Mouse (Mus musculus) ovary, adult 18-20 months (tissue): ENCODE measurements around the gene Zdhhc14.

Experiments used
- DNase-seq: peaks from one replicate; pipeline ENCODE4 v3.0.0; 2022; ENCODE audit warnings: low spot score, mixed read lengths

Zdhhc14 gene

DNA sequence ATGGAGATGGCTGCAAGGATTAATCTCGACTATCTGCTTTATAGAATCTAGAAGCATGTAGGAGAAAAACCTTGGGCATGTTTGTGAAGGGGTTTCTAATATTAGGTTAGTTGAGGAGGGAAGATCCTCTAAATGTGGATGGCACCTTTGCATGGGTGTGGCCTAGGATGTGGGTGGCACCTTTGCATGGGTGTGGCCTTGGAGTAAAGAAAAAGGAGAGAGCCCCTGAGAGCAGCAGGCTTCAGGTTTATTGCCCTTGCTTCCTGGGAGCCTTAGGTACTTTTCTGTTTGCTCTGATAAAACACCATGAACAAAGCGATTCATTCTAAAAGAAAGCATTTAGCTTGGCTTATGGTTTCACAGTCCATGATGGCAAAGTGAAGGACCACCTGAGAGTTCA lies 62.2 kb downstream of the Zdhhc14 start:
- DNase-seq: no peak

DNA sequence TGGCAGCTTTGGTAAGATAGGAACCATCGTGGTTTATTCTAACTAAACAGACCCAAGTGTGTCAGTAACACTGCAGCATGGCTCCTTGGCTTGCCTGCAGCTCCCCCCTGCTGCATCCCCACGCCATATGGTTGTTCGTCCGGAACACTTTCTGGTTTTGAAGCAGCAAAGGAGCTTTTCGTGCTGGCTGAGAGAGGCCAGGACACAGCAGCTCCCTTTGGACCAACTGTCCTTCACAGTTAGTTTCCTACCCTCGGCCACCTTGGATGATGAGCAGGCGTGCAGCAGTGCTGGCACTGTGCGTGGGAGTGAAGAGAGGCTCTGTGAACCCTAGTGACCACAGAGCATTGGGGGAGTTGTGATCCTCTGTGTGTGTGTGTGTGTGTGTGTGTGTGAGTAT lies 64.2 kb downstream of the Zdhhc14 start:
- DNase-seq: no peak

DNA sequence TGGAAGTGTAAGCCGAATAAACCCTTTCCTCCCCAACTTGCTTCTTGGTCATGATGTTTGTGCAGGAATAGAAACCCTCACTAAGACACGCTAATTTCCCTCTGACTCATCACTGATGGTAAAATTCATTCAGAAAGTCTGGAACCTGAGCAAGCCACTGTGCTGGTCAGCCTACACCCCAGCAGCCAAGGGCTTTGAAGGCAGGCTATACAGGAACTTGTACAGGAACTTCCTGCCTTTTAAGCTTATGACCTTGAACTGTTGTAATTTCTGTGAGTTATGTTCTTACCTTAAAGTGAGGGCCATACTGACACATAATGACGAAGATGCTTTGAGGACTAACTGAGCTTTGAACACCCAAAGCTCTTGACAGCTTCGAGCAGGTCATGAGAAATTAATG lies 67.9 kb downstream of the Zdhhc14 start:
- DNase-seq: no peak

DNA sequence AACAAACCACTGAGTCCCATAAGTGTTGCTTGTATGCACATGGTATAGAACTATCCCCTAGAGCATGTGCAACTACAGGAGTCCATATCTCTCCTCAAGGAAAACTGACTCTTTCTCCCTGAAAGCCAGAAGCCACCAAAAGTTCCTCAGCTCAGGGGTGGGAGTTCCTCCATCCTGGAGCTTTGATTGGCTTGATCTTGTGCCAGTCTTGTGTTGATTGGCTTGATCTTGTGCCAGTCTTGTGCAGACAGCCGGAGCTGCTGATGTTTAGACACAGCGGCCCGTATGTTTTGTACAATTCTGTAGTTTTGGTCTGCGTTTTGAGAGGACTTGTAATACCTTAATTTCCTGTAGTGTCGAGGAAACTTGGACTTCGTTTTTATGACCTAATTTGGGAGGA lies 70.8 kb downstream of the Zdhhc14 start:
- no peak for DNase-seq

DNA sequence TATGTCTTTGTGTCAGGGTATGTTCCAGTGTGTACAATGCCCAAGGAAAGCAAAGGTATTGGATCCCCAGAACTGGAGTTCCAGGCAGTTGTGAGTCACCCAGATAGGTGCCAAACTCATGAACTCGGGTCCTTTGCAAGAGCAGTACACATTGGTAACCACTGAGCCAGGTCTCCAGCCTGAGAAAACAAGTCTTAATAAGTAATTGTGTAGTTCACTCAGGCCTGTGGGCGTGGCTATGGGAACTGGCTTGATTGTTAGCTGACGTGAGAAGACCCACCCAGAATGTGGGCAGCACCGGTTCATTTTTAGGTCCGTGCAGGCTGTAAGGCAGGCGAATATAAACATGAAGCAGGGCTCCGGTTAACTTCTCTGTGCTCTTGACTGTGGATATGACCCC lies 73.6 kb downstream of the Zdhhc14 start:
- DNase-seq: no peak

DNA sequence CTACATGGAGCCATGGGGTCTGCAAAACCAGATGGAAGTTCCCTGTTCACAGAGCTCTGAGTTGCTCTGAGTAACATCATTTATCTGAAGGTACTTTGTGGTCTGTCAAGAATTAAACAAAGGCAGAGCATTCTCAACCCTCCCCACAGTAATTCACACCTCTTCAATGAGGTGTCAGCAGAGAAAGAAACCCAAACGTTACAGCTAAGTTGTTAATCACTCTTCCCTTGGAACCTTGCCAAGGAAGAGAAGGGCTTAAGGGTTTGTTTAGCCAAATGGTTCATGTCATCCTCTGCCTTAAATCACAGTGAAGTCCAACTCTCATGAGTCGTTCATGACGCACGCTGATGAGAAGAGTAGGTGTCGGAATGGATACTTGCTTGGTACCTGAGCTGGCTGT lies 75.6 kb downstream of the Zdhhc14 start:
- no peak for DNase-seq

DNA sequence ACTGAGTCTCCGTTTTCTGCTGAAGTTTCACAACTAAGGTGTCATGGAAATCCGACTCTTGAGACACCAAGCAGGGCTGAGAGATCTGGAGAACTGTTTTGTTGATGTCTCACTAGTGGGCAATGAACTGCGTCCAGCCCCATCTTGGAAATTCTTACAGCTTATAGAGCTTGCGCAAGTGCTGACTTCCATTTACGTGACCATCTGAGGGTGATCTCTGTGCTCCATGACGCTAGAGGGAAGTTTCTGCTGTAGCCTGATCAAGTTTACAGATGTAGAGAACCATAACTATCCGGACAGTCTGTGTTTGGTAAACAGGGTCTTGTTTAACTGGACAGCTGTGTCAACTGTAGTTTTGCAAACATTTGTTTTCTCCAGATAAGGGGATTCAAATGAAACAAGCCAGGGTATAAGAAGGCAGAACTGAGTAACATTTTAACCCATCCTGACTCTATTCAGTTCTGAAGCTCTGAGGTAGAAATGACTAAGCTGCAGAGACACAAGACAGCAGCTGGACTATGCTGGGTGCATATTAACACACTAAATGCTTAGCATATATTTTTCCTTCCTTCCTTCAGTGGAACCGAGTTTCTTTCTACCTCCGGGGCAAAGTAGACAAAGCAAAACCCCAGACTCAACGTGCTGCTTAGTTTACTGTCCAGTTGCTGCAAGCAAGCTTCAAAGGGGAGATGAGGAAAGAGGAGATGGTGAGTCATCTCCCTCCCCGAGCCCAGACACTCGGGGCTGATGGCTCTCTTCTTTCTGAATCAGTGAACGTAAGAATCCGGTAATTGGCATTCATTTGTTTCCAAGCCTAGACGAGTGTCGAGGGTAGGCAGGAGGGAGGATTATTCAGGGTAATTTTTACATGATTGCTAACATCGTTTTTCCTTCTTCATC lies 77.0 kb downstream of the Zdhhc14 start:
- no peak for DNase-seq

DNA sequence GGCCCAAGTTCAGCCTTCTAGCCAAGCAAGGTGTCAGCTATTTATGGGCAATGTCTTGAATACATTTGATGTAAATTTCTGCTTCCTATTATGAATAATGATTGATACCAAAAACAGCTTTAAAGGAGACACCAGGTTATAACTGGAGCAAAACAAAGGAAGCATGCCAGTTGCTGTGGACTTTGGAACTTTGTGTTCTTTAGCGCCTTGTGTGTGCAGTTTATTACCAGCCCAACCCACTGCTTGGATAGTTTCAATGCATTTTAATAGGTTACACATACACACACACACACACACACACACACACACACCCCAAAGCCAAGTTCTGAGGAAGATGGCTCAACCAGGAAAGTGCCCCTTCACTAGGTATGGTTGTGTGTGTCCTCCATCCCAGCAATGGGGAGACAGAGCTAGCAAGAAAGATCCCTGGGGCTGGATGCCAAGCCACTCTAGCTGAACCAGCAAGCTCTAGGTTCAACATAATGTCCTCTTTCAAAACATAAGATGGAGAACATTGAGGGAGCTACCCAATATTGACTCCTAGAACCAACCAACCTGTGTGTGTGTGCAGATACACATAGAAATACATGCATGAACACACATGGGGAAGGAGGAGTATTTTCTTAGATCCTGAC lies 79.9 kb downstream of the Zdhhc14 start:
- no peak for DNase-seq

DNA sequence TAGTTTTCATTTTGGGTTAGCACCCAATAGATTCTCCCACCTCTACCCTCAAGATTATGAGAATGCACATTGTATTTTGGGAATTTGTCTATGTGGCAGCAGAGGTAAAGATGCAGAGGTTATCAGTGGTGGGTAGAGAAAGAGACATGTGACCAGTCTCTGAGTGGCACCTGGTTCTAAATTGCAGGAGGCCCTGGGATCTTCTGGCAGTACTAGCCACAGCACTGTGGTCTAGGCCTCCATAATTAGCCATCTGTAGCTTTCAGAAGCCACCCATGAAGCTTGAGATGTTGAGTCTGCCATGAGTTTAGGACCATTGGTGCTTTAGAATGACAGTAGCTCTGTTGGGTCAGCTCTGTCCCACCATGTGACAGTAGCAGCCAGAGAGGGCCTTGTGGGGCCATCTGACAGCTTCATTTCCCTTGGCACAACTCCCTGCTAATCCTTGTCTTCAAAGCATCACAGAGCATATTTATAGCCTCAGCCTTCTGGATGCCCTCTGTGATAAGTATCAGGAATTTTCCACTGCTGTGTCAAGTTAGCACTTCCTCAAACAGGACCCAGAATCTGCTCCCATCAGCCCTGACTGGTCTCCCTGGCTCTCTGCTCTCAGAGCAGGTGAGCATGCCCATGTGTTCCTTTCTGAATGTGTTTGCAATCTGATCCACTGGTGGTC lies 80.5 kb downstream of the Zdhhc14 start:
- no peak for DNase-seq

DNA sequence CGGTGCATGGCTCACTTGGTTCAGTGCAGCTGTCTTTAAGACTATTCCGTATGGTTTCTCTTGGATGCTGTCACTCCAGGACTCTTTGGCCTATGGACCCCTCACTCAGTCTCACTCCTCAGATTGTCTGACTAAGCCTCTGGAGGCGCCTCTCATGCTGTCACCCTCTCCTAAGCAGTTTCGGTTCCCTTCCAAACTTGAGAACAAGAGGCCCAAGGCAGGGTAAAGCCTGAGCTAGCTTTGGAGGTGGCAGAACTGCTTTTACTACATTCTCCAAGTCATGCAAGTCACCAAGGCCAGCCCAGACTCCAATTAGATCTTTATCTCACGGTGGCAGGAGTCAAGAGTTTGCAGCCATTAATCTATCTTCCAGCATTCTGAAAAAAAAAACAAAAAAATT lies 82.3 kb downstream of the Zdhhc14 start:
- no peak for DNase-seq

DNA sequence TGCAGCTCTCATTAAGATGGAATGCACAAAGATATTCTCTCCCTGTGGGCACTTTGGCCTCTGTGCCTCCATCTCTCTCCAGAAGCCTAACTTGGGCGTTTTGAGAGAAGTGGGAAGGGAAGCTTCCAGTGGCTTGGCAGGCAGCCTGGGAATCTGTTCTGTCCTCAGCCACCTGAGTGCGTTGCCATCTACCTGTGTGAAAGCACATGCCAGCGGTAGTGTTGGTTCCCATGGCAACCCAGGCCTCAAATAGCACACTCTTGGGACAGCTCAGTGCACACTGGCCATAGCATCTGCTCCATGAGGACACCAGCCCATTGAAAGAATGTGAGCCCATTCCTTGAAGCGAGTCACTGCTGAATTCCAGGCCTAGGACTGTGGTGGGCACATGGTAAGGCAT lies 83.2 kb downstream of the Zdhhc14 start:
- no peak for DNase-seq

DNA sequence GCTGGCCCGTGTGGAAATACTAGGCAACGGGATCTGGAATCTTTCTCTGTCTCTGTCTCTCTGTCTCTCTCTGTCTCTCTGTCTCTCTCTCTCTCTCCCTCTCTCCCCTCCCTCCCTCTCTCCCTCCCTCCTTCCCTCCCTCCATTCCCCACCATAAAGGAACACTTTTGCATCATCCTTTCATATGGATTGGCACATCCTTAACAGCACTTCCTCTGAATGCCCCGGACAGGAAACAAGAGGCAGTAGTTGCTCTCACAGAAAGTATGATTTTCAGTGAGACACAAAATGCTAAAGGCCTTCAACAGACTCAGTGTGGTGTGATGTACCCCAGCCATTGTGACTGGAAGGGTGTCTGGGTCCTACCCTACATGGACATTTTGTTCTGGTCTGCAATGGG lies 89.9 kb downstream of the Zdhhc14 start:
- DNase-seq: no peak

DNA sequence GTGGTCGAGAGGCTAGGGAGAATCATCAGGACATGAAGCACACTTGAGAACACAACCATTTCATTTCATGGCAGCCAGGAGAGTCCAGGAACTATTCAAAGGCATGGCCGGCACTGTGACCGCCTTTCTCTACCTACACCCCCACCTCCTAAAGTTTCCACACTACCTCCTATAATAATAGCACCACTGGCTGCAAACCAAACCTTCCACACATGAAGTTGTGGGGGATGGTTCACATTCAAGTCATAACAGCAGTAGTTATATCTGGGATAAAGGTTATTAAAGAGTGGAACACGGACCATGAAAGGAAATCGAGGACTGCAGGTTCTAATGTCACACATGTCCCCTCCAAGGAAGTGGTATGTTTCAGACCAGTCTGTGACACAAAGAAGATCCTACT lies 90.6 kb downstream of the Zdhhc14 start:
- no peak for DNase-seq

DNA sequence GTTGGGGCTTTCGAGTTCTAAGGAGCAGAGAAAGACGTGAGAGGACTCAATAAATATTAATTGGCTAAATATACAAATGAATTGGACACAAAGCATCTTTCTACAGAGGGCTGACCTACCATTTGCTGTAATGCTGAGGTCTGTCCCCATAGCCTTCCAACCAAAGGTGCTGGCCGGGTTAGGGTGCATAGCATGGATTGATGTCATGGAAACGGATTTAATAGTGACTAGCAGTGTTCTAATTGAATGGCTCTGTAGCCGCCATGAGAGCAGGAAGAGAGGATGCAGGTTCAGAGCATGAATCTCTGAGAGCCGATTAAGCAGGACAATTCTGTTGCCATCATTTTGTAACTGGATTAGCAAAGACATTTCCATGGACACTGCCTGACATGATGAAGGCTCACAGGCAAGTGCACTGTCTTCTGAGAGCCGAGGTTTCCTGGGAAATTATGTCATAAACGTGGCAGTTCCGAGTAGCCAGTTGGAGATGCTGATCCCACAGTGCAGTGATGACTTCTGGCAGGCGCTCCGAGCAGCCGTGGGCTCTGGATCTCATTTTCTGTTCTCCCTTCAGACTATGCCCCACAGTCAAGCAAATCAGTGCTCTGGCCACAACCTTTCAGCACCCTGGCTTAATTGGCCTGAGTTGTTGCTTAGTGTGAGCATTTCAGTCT lies 91.3 kb downstream of the Zdhhc14 start:
- DNase-seq: no peak

DNA sequence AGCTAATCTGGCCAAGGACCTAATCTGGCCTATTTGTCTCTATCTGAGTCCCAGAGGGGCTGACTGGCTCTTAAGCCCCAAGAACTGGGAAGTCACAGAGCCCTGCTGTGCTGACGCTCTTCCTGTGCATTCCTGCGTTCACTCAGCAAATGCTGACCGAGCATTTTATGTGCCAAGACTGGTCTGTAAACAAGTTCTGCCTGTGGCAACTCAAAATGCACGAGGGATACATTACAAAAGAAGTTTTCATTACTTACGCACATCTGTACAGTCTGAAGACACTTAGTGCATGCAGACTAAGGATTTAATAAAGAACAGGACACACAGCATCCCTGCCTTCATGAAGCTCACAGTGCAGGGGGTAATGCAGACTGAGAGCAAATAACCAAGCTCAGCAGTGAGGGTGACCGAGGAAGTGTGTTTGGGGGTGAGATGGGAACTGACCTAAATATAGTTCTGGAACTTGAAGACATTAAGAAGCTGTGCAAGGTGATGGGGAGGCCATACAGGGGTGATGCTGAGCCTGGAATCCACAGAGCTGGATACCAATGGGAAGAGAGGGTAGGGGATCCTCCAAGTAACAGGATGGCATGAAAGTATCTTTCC lies 99.3 kb downstream of the Zdhhc14 start:
- DNase-seq: no peak

DNA sequence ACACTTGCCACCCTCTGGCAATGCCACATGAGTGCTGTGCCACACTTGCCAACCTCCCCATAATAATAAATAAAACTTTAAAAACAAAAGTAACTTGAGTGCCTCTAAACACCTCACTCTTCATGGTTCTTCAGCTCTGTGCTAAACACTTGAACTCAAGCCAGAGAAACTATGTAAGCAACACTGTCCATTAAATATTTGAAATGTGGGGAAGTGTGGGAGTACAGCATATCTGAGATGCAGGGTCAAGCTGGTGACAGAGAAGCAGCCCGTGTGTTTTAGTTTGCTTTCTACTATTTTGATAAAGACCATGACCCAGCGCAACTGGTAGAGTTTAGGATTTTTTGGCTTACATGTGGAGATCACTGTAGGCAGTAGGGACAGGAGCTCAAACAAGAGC lies 100.7 kb downstream of the Zdhhc14 start:
- no peak for DNase-seq

DNA sequence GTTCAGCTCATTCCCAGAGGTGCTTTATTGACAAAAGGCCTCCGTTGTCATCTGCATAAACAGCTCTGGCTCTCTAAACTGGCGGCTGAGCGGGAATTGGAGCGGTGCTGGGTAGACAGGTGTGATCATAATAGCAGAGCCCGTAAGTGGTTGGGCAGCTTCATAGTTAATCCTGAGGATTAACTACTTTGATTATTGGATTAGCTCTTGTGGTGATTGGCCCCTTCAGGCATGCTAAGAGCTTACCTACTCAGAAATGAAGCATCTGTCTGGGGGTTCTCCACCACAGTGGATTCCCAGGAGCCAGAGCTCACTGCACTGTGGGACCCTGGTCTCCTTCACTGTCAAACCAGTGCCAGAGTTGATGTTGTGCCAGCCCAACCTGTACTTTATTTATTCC lies 102.7 kb downstream of the Zdhhc14 start:
- no peak for DNase-seq

DNA sequence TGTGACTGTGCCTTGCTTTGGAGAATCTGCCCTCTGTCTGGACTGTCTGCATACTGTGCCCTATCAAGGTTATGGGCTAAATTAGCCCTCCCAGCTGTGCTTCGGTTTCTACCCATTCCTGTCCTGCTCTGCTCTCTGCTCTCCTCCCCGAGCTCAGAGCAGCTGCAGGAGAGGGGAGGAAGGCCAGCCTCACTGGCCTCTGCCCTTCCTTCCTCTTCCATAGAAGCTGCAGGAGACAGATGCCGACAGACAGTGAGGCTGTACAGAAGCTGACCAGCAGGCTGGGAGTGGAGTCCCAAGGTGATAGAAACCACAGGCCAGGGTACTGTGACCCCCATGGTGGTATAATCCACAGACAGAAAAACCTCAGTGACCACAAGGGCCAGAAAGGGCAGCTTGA lies 104.1 kb downstream of the Zdhhc14 start:
- no peak for DNase-seq

DNA sequence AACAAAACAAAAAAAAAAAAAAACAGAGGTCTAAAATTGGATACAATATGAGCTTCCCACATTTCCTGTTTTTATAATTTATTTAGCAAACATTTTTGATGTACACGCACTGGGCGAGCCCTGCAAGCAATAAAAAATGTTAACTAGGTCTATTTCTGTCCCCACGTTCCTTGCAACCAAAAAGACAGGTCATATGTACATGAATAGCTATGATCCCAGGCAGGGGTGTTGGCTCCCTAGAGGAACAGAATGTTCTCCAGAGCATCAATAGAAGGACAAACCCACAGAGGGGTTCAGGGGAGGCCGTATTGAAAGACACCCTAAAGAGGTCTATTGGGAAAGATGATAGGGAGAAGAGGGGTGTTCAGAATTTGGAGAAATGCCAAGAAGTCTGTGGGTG lies 106.6 kb downstream of the Zdhhc14 start:
- no peak for DNase-seq

DNA sequence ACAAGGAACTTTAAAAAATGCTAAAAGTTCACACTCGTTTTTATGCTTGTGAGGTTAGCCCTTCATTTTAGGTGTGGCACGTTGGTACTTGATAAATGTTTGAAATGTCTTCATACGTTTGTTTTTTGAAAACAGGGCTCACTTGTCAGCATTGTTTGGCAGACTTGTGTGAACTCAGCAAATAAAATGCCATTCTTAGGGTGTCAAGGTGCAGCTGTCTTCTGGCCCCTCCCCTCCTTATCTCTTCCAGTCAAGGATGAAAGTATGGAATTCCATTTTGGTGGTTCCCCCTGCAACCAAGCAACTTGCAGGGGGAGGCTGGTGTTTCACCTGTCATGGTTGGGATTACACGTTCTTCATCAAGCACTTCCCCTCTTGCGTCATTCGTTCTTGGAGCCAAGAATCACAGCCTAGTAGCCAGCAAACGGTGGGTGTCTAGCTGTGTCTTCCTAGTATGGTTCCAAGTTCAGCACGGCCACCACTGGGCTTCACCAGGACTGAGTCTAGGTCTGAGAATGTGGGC lies 108.2 kb downstream of the Zdhhc14 start:
- DNase-seq: no peak

DNA sequence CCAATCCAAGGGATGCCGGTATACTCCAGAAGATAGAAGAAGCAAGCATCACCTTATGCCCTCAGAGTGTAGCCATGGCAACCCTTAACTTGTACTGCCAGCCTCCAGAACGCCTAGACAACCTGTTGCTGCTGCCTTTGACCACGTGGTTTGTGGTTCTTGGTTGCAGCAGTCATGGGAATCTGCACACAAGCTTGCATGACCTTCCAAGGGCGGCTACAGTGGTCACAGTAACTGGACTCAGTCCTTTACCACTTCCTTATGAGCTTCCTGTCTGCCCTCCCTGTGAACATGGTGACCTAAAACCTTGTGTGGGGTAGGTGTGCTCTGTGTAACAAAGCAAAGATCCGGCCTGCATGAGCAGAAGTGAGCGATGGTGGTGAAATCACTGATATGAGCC lies 109.6 kb downstream of the Zdhhc14 start:
- no peak for DNase-seq

DNA sequence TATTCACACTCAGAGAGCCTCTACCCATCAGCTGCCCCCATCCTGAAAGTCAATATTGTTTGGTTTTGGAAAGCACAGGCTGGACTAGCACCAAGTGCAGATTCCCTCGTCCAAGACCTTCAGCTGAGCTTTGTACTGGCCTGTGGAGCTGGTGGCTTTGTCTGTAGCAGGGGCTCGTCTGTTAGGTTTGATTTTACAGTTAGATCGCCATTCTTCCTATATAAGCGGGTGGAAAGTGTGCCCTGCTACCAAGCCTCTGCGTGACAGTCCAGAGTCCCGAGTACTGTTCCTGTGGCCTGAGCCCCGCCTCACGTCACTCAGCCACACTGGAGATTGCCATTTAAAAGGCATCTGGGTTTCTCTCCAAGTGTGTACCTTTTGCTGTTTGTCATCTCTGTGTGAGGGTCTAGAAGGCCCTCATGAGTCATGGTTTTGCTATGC lies 113.8 kb downstream of the Zdhhc14 start:
- DNase-seq: no peak
